Mouse (Mus musculus) midbrain, embryonic 12.5 days (tissue): ENCODE data around the gene Neo1. TPM values are rescaled to one million over a fixed set of nuclear protein-coding genes. Genes with fewer than 3 reads are reported as not detected.

Experiments
- ATAC-seq: fragments of 200-750 bp; cut with Nextera tagmentation; 2 replicates; pipeline ENCODE4 v1.8.0; 2017; ENCODE audit warnings: low read depth, moderate TSS enrichment, moderate library complexity; ENCODE audit not compliant: low FRiP score
- H3K27ac ChIP-seq: fragments of 300-500 bp; sonication (generic); replicated peaks from 2 replicates; pipeline ENCODE4 v1.5.1; 2016; ENCODE audit warnings: mild to moderate bottlenecking
- H3K27me3 ChIP-seq: fragments of 300-500 bp; sonication (generic); 2 replicates; pipeline ENCODE4 v1.6.1; 2016; ENCODE audit warnings: mild to moderate bottlenecking
- H3K36me3 ChIP-seq: fragments of 300-500 bp; sonication (generic); 2 replicates; pipeline ENCODE4 v1.6.1; 2016
- H3K4me1 ChIP-seq: fragments of 300-500 bp; sonication (generic); 2 replicates; pipeline ENCODE4 v1.6.1; 2016
- H3K4me2 ChIP-seq: fragments of 300-500 bp; sonication (generic); replicated peaks from 2 replicates; pipeline ENCODE4 v1.6.1; 2016; ENCODE audit warnings: mild to moderate bottlenecking, moderate library complexity
- H3K4me3 ChIP-seq: fragments of 300-500 bp; sonication (generic); 2 replicates; pipeline ENCODE4 v1.5.1; 2016; ENCODE audit warnings: mild to moderate bottlenecking
- H3K9ac ChIP-seq: fragments of 300-500 bp; sonication (generic); replicated peaks from 2 replicates; pipeline ENCODE4 v1.6.1; 2016; ENCODE audit warnings: mild to moderate bottlenecking, moderate library complexity
- H3K9me3 ChIP-seq: fragments of 300-500 bp; sonication (generic); 2 replicates; pipeline ENCODE4 v1.6.1; 2016; ENCODE audit warnings: mild to moderate bottlenecking
- WGBS: fragments of 180-500 bp; shearing (Covaris S2); methylation state at CpG from one replicate; pipeline ENCODE4 v1.1.7; 2016; 5-methylcytosine and 5-hydroxymethylcytosine counted together
- polyA plus RNA-seq: library from polyadenylated mRNA; unstranded; fragments of >200 nt; fragmentation: Nextera tagmentation; extraction: Ambion mirVana; gene quantifications from 2 replicates; pipeline ENCODE4 v1.2.1, GENCODE M21; 2016

The Neo1 gene
- polyA plus RNA-seq, 1 experiment from 2014 or later: 52.7 TPM

DNA sequence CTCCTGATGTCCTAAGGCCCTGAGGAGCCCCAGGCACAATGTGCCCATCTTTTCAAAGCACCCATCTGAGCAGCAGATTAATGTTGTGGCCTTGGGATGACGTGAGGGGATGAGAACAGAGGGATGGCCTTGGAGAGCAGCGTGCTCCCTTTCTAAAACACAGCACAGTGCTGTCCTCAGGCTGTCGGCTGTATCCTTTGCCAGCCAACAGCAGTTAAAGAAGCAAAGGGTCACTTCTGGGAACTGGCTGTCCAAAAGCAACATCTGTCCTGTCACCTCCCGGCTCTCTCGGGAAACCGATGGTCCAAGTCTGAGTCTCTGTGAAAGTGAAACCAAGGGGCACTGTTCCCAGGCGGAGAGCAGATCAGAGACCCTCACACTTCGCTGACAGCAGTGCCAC, 20.0 kb upstream of the Neo1 start:
- Histone ChIP-seq H3K27me3 (no peaks in the 10 kb centered on the region; the same call in 1 of the 2 replicates), H3K4me1 (0 out of 2 replicates have a peak, but pooled peaks cover 3% of the 10 kb centered on the region), H3K9me3 (no peaks in the 10 kb centered on the region), H3K27ac (no peak overlapping the region), H3K36me3 (no peaks in the 10 kb centered on the region), H3K9ac (no peak overlapping the region), H3K4me3 (no peak overlapping the region), H3K4me2 (no peak overlapping the region)
- no peak for ATAC-seq
- 91% methylated on average over 8 of the region's 8 CpGs for WGBS

DNA sequence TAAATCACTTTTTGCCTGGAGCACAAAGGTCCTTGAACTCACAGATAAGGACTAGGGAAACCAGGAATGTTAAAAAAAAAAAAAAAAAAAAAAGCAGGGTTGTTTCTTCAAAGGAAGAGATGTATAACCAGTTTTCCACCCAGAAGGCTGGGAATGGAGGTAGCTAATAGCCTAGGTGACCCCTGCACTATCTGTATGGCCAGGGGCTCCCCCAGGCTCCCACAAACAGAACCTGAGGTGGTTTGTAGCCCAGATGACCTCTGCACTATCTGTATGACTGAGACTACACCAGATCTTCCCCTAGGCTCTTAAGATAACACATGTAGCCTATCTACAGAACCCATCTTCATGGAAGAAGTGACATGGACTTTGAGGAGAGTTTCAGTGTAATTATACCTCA, 5.6 kb upstream of the Neo1 start:
- Histone ChIP-seq H3K36me3 (no peaks in the 10 kb centered on the region), H3K4me2 (no peak overlapping the region), H3K27me3 (no peaks in the 10 kb centered on the region), H3K4me1 (peaks cover 5% of the 10 kb centered on the region; the same call in 1 of the 2 replicates), H3K4me3 (no peak overlapping the region), H3K27ac (no peak overlapping the region), H3K9ac (no peak overlapping the region), H3K9me3 (no peaks in the 10 kb centered on the region)
- ATAC-seq: no peak

DNA sequence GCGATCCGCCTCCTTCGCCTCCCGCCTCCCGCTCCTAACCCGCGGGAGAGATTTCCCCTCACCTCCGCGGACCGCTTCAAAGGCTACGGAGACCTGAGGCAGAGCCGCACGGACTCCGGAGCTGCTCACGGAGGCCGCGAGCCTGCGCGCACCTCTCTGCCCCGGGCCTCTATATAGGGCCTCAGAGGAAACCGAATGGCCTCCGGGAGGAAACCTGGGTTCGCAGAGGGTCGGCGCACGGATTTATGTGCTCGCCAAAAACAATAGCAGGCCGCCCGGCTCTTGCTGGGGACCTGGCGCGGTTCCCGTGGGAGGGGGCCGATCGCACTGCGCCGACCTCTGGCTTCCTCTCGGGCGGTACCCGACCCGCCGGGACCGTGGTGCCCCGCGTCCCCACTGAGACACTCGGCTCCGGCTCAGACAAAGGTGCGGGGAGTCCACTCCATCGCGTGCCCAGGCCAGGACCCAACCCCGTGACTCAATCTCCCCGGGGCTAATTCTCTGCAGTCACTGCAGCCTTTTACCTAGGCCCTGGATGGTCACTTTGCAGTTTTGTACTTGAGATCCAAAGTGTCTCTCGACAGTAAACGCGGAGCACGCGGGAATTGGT, 596 bp upstream of the Neo1 start:
- under 1% methylated on average over 56 of the region's 56 CpGs for WGBS
- Histone ChIP-seq H3K27ac (peak overlapping the region; percentile 99), H3K9me3 (no peaks in the 10 kb centered on the region), H3K9ac (peak overlapping the region; percentile 95), H3K4me1 (peaks cover 18% of the 10 kb centered on the region), H3K4me3 (peak overlapping the region; percentile 98), H3K27me3 (no peaks in the 10 kb centered on the region), H3K36me3 (no peaks in the 10 kb centered on the region), H3K4me2 (peak overlapping the region; percentile 72)
- peak; percentile 53 for ATAC-seq

DNA sequence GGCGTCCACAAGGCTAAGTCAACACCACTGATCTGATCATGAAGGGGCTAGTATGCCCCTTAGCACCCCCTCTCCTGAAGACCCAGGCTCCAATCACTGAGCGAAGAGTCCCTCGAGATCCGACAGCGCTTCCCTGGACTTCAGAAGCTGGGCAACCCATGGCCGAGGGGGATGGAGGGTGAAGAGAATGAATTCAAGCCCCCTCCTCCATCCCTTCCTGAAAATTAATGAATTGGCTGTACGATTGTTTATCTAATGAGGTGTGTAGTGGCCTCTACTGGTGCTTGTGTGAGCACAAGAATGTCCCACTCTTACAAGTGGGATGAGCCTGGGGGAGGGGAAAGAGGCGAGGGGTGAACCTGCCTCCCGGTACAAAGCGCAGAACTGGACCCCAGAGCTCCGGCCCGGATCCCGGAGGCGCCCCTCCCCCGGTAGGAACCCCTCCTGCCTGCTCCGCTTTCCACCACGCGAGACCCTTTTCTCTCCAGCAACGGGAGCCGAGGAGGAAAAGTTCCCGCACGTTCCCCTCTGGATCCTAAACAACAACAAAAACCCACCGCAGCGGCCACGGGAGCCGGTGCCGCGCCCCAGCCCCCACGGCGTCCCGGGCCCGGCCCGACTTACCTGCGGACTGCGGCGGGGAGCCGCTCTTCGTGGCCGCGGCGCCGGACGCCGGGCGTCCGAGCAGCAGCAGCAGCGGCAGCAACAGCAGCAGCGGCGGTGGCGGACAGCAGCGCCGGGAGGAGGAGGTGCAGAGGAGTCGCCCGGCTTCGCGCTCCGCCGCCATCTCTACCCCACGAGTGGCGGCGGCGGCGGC, 691 bp downstream of the Neo1 start:
- under 1% methylated on average over 59 of the region's 63 CpGs for WGBS
- Histone ChIP-seq H3K9me3 (no peaks in the 10 kb centered on the region), H3K4me2 (peak overlapping the region; percentile 72), H3K4me3 (peak overlapping the region; percentile 98), H3K4me1 (peaks cover 18% of the 10 kb centered on the region), H3K27ac (peak overlapping the region; percentile 99), H3K36me3 (no peaks in the 10 kb centered on the region), H3K9ac (peak overlapping the region; percentile 95), H3K27me3 (no peaks in the 10 kb centered on the region)
- peak; percentile 28 for ATAC-seq

DNA sequence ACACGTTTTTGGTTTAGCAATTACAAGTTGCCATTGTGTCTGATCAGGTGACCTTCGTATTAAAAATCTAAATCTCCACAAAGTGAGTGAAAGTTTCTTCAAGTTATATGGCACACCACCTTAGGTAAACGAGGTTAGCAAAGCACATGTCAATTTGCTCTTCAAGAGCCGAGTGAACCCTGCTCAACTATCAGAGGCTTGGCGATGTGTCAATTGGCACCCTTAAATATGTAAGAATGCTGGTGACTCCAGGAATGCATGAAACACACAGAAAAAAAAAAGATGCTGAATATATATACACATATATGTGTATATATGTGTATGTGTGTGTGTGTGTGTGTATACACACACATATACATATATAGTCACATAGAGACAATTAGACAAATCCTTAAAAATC, 1.4 kb downstream of the Neo1 start:
- H3K9ac ChIP-seq: peak overlapping the region; percentile 95
- H3K27ac ChIP-seq: no peak overlapping the region
- H3K9me3 ChIP-seq: no peaks in the 10 kb centered on the region
- peak overlapping the region; percentile 98 for H3K4me3 ChIP-seq
- peaks cover 18% of the 10 kb centered on the region for H3K4me1 ChIP-seq
- ATAC-seq: no peak
- peak overlapping the region; percentile 72 for H3K4me2 ChIP-seq
- H3K27me3 ChIP-seq: no peaks in the 10 kb centered on the region
- no peaks in the 10 kb centered on the region for H3K36me3 ChIP-seq
- WGBS: 35% methylated on average over 5 of the region's 5 CpGs

DNA sequence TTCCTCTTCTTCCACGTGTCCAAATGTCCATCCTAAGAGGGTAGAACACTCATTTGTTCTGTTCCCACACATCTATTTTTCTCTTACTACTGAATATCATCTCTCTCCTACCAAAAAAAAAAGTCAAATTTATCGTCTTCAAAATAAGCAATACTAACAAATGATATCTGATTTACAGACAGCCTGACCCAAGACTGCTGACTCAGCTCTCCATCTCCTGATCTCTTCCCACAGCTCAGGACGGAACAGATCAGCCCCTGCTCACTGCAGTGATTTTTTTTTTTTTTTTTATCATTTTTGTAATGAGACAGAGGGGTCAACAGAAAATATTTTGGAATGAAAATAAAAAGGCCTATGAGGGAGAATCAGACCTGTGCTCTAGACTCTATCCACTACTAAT, 2.7 kb downstream of the Neo1 start:
- Histone ChIP-seq H3K27me3 (no peaks in the 10 kb centered on the region), H3K27ac (no peak overlapping the region), H3K36me3 (0 out of 2 replicates have a peak, but pooled peaks cover 4% of the 10 kb centered on the region), H3K9me3 (0 out of 2 replicates have a peak, but pooled peaks cover 2% of the 10 kb centered on the region), H3K4me1 (peaks cover 18% of the 10 kb centered on the region), H3K4me3 (no peak overlapping the region), H3K9ac (no peak overlapping the region), H3K4me2 (peak overlapping the region; percentile 41)
- WGBS: 63% methylated on average over 3 of the region's 3 CpGs
- ATAC-seq: no peak

DNA sequence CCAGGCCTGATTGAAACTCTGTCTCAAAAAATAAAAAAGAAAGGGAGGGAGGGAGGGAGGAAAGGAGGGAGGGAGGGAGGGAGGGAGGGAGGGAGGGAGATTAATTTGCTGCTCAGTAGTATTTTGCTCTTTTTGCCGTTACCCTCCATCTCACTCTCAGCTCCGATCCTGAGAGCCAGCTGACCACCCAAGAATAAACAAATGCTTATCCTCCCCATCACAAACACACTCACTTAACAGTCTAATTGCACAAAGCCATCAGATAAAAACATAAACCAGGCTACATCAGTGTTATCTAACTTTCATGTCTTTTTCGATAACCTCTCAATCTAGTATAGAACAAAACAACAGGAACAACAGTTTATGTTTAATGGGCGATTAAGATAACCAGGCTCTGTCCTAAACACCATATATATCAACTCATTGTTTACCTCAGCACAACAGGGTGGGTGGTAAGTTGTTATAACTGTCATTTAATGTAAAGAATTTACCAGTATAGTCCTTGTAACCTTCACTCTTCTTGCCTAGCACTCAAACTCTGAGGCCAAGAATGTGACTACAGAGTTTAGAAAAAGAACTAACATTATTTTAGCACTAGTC, 11.9 kb downstream of the Neo1 start:
- Histone ChIP-seq H3K27ac (no peak overlapping the region), H3K4me2 (no peak overlapping the region), H3K36me3 (0 out of 2 replicates have a peak, but pooled peaks cover 4% of the 10 kb centered on the region), H3K27me3 (no peaks in the 10 kb centered on the region), H3K4me1 (peaks cover 7% of the 10 kb centered on the region; the same call in 1 of the 2 replicates), H3K4me3 (no peak overlapping the region), H3K9me3 (no peaks in the 10 kb centered on the region), H3K9ac (no peak overlapping the region)
- no peak for ATAC-seq
- 68% methylated on average over 4 of the region's 4 CpGs for WGBS

DNA sequence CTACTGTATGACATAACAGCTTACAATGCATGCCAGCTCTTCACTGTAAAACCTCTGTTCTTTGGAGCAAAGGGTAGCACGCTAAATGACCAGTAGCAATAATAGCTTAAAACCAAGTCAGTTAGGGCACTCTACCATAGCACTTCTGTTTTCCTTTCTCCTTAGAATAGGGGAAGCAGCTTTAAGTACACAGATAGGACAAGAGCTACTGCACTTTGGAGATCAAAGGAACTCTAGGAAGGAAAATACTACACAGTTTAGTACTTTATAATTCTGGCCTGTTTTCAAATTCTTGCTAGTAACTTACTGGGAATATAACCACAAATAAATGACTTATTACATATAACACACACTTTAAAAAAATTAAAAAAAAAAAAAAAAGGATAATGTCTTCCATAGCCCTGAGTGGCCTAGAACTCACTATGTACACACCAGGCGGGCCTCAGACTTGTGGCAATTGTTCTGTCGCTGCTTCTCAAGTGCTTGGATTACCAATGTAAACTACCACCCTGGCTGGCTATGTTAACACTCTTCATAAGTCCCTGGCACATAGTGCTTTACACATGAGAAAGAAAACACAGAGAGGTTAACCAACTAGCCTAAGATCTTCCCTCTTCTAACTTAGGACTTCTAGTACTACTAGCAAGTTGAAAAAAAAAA, 20.1 kb downstream of the Neo1 start:
- ATAC-seq: no peak
- H3K27ac ChIP-seq: no peak overlapping the region
- 68% methylated on average over 3 of the region's 3 CpGs for WGBS
- no peaks in the 10 kb centered on the region for H3K36me3 ChIP-seq
- no peaks in the 10 kb centered on the region for H3K4me1 ChIP-seq
- no peaks in the 10 kb centered on the region for H3K27me3 ChIP-seq
- H3K4me2 ChIP-seq: no peak overlapping the region
- no peak overlapping the region for H3K9ac ChIP-seq
- H3K4me3 ChIP-seq: no peak overlapping the region
- no peaks in the 10 kb centered on the region for H3K9me3 ChIP-seq

DNA sequence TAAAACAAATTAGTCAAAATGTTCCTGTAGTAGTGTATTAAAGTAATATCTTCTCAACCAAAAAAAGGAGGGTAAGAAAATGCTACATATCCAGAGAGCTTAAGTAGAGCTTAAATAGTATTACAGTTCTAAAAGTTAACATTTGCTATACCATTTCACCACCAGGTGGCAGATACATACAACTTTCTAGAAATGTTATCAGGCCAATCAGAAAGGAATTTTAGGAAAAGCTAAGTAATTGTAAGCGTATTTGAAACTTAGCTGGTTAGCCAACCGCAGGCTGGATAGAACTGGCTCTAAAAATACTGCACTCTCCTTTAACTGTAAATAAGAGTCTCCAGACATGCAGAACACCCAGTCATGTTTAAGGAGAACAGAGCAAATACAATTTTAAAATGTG, 22.9 kb downstream of the Neo1 start:
- no peak overlapping the region for H3K4me3 ChIP-seq
- no peaks in the 10 kb centered on the region for H3K36me3 ChIP-seq
- H3K9ac ChIP-seq: no peak overlapping the region
- H3K4me1 ChIP-seq: no peaks in the 10 kb centered on the region
- no peaks in the 10 kb centered on the region for H3K27me3 ChIP-seq
- ATAC-seq: no peak
- 26% methylated on average over 2 of the region's 2 CpGs for WGBS
- H3K27ac ChIP-seq: no peak overlapping the region
- H3K4me2 ChIP-seq: no peak overlapping the region
- no peaks in the 10 kb centered on the region for H3K9me3 ChIP-seq

DNA sequence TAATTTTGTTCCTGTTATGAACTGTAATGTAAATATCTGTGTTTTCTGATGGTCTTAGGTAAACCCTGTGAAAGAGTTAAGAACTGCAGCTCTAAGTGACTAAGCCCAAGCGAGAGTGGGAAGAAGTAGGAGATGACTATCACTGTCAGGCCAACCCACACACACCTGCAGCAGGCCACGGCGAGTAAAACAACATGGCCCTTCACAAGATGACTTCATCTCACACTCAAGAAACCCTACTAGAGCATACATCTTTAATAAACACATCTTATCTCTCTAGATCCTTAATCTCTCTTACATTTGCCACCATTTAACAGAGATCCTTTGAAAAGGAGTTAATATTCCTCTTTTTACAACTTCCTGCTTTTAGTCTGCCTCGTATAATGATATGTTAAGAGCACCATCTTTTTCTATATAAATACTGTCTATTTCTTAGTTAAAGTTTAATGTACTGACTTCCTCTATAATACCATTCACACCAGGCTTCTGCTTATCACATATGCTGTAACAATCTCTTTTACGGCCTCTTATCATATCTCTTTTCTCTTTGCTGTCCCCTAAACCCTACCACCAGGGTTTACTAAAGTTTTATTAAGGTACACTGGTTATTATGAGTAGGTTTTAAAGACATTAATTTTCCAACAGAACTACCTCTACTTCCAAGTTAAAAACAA, 46.8 kb downstream of the Neo1 start:
- Histone ChIP-seq H3K9me3 (no peaks in the 10 kb centered on the region), H3K27me3 (no peaks in the 10 kb centered on the region), H3K4me2 (no peak overlapping the region), H3K4me1 (no peaks in the 10 kb centered on the region), H3K4me3 (no peak overlapping the region), H3K27ac (no peak overlapping the region), H3K36me3 (peaks cover 6% of the 10 kb centered on the region; the same call in 1 of the 2 replicates), H3K9ac (no peak overlapping the region)
- WGBS: 93% methylated on average over 5 of the region's 5 CpGs
- ATAC-seq: no peak

DNA sequence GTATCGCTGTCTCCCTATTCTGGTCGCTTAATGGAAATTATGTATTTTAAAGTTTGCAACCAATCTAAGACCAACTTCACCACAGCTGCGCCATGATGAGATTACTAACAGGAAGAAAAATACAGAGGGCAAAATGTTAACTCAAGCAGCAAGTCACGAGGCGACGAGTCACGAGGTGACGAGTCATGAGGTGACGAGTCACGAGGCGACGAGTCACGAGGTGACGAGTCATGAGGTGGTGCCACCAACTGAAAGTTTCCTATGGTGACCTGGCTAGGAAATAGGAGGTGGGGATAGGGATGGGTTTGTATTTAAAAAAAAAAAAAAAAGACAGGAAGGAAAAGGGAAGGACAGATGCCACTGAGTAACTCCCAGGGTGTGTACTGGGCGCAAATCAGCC, 57.2 kb downstream of the Neo1 start:
- Histone ChIP-seq H3K27me3 (no peaks in the 10 kb centered on the region), H3K9me3 (no peaks in the 10 kb centered on the region), H3K36me3 (peaks cover 7% of the 10 kb centered on the region; the same call in 1 of the 2 replicates), H3K4me1 (no peaks in the 10 kb centered on the region), H3K27ac (no peak overlapping the region), H3K4me3 (no peak overlapping the region), H3K4me2 (no peak overlapping the region), H3K9ac (no peak overlapping the region)
- ATAC-seq: no peak
- WGBS: 92% methylated on average over 15 of the region's 15 CpGs
